Mouse (Mus musculus) hindbrain, postnatal 0 days (tissue): ENCODE measurements around the gene Fam98a. TPM values are rescaled to one million over a fixed set of nuclear protein-coding genes. Genes with fewer than 3 reads are reported as not detected.

ENCODE experiments used
- ATAC-seq: fragments of 200-750 bp; cut with Nextera tagmentation; 2 replicates; pipeline ENCODE4 v1.8.0; 2017; ENCODE audit warnings: mild to moderate bottlenecking, moderate TSS enrichment, moderate library complexity
- DNase-seq: peaks from one replicate; pipeline ENCODE4 v3.0.0-alpha.2; 2015; ENCODE audit warnings: low spot score
- H3K27ac ChIP-seq: fragments of 300-500 bp; sonication (generic); 2 replicates; pipeline ENCODE4 v1.5.1; 2014; ENCODE audit warnings: mild to moderate bottlenecking
- H3K27me3 ChIP-seq: fragments of 300-500 bp; sonication (generic); 2 replicates; pipeline ENCODE4 v1.6.1; 2014; ENCODE audit warnings: low read length, mixed read lengths; ENCODE audit not compliant: insufficient read depth
- H3K36me3 ChIP-seq: fragments of 300-500 bp; sonication (generic); 2 replicates; pipeline ENCODE4 v1.6.1; 2014; ENCODE audit warnings: low read length, mixed read lengths; ENCODE audit not compliant: insufficient read depth
- H3K4me1 ChIP-seq: fragments of 300-500 bp; sonication (generic); 2 replicates; pipeline ENCODE4 v1.6.1; 2014; ENCODE audit warnings: antibody characterized with exemption, low read length, mixed read lengths; ENCODE audit not compliant: insufficient read depth
- H3K4me2 ChIP-seq: fragments of 300-500 bp; sonication (generic); 2 replicates; pipeline ENCODE4 v1.6.1; 2014; ENCODE audit warnings: low read depth, mild to moderate bottlenecking, low read length, moderate library complexity, mixed read lengths
- H3K4me3 ChIP-seq: fragments of 300-500 bp; sonication (generic); 2 replicates; pipeline ENCODE4 v1.5.1; 2014; ENCODE audit warnings: low read length
- H3K9ac ChIP-seq: fragments of 300-500 bp; sonication (generic); replicated peaks from 2 replicates; pipeline ENCODE4 v1.6.1; 2014; ENCODE audit warnings: mild to moderate bottlenecking, low read length, moderate library complexity, mixed read lengths
- H3K9me3 ChIP-seq: fragments of 300-500 bp; sonication (generic); 2 replicates; pipeline ENCODE4 v1.6.1; 2016; ENCODE audit warnings: low read length, mixed read lengths
- CTCF ChIP-seq: IDR thresholded peaks from 2 replicates; pipeline ENCODE4 v1.5.1; 2016; ENCODE audit warnings: antibody characterized with exemption, control low read depth, low read depth
- WGBS: fragments of 180-500 bp; shearing (Covaris S2); extraction: QIAGEN DNeasy Blood & Tissue Kit; methylation state at CpG from one replicate; pipeline ENCODE4 v1.1.7; 2014; 5-methylcytosine and 5-hydroxymethylcytosine counted together
- polyA plus RNA-seq: library from polyadenylated mRNA; unstranded; fragments of >200 nt; fragmentation: Nextera tagmentation; extraction: Ambion mirVana; gene quantifications from 2 replicates; pipeline ENCODE4 v1.2.1, GENCODE M21; 2015
- total RNA-seq: library from RNA; depleted of rRNA; stranded (reverse); fragments of >200 nt; gene quantifications from 2 replicates; pipeline ENCODE4 v1.2.3, GENCODE M21; 2014

The Fam98a gene
- total and polyA plus RNA-seq, 2 experiments from 2014 or later: 15.1 to 23.1 TPM

- no peak for TF ChIP-seq CTCF
- WGBS: 80% methylated on average over 7 of the region's 7 CpGs
- H3K27ac ChIP-seq: no peak overlapping the region
- H3K4me1 ChIP-seq: no peaks in the 10 kb centered on the region
- DNase-seq: no peak
- H3K4me2 ChIP-seq: no peak overlapping the region
- H3K36me3 ChIP-seq: peaks cover 33% of the 10 kb centered on the region
- no peak overlapping the region for H3K4me3 ChIP-seq
- H3K9ac ChIP-seq: no peak overlapping the region
- no peaks in the 10 kb centered on the region for H3K27me3 ChIP-seq
- no peak for ATAC-seq
- no peaks in the 10 kb centered on the region for H3K9me3 ChIP-seq
These were observed 7.5 kb downstream of the Fam98a start for GRCm38 (mm10) chr17:75544262-75544661.

- Histone ChIP-seq H3K27me3 (no peaks in the 10 kb centered on the region), H3K4me1 (no peaks in the 10 kb centered on the region), H3K9me3 (no peaks in the 10 kb centered on the region), H3K9ac (no peak overlapping the region), H3K36me3 (peaks cover 41% of the 10 kb centered on the region), H3K4me2 (no peak overlapping the region), H3K4me3 (no peak overlapping the region), H3K27ac (no peak overlapping the region)
- DNase-seq (no peak), ATAC-seq (no peak)
- TF ChIP-seq CTCF: no peak
- 93% methylated on average over 7 of the region's 7 CpGs for WGBS
These were observed 8.3 kb downstream of the Fam98a start for GRCm38 (mm10) chr17:75543434-75543833.

- Histone ChIP-seq H3K4me3 (no peak overlapping the region), H3K9me3 (no peaks in the 10 kb centered on the region), H3K36me3 (peaks cover 33% of the 10 kb centered on the region), H3K4me1 (no peaks in the 10 kb centered on the region), H3K4me2 (no peak overlapping the region), H3K27ac (no peak overlapping the region), H3K27me3 (no peaks in the 10 kb centered on the region), H3K9ac (no peak overlapping the region)
- TF ChIP-seq CTCF: no peak
- no peak for ATAC-seq
- WGBS: 87% methylated on average over 5 of the region's 5 CpGs
- no peak for DNase-seq
These were observed 11.9 kb downstream of the Fam98a start for GRCm38 (mm10) chr17:75539841-75540240.

- 94% methylated on average over 6 of the region's 6 CpGs for WGBS
- ATAC-seq (no peak), DNase-seq (no peak)
- H3K4me1 ChIP-seq: no peaks in the 10 kb centered on the region
- H3K4me3 ChIP-seq: no peak overlapping the region
- no peaks in the 10 kb centered on the region for H3K9me3 ChIP-seq
- H3K27ac ChIP-seq: no peak overlapping the region
- H3K27me3 ChIP-seq: no peaks in the 10 kb centered on the region
- H3K4me2 ChIP-seq: no peak overlapping the region
- no peak for TF ChIP-seq CTCF
- no peak overlapping the region for H3K9ac ChIP-seq
- H3K36me3 ChIP-seq: peaks cover 26% of the 10 kb centered on the region
These were observed 12.6 kb downstream of the Fam98a start for GRCm38 (mm10) chr17:75539130-75539529.

GRCm38 (mm10) chr17:75538431-75538830 is 13.3 kb downstream of the Fam98a start:
- H3K4me2 ChIP-seq: no peak overlapping the region
- H3K27ac ChIP-seq: no peak overlapping the region
- H3K36me3 ChIP-seq: peaks cover 25% of the 10 kb centered on the region
- no peak overlapping the region for H3K9ac ChIP-seq
- no peak overlapping the region for H3K4me3 ChIP-seq
- ATAC-seq (no peak), DNase-seq (no peak)
- H3K9me3 ChIP-seq: no peaks in the 10 kb centered on the region
- H3K27me3 ChIP-seq: no peaks in the 10 kb centered on the region
- 96% methylated on average over 12 of the region's 12 CpGs for WGBS
- TF ChIP-seq CTCF: no peak
- H3K4me1 ChIP-seq: no peaks in the 10 kb centered on the region

- no peak overlapping the region for H3K4me2 ChIP-seq
- no peak for ATAC-seq
- no peak overlapping the region for H3K9ac ChIP-seq
- no peak overlapping the region for H3K27ac ChIP-seq
- H3K36me3 ChIP-seq: peaks cover 23% of the 10 kb centered on the region
- H3K4me1 ChIP-seq: no peaks in the 10 kb centered on the region
- WGBS: 91% methylated on average over 7 of the region's 7 CpGs
- DNase-seq: no peak
- no peaks in the 10 kb centered on the region for H3K27me3 ChIP-seq
- H3K9me3 ChIP-seq: no peaks in the 10 kb centered on the region
- H3K4me3 ChIP-seq: no peak overlapping the region
- no peak for TF ChIP-seq CTCF
These were observed 14.7 kb downstream of the Fam98a start for GRCm38 (mm10) chr17:75537050-75537445.

- H3K9me3 ChIP-seq: no peaks in the 10 kb centered on the region
- H3K27ac ChIP-seq: no peak overlapping the region
- DNase-seq: peak; percentile 85
- peak; percentile 88 for ATAC-seq
- WGBS: 33% methylated on average over 6 of the region's 6 CpGs
- H3K4me2 ChIP-seq: no peak overlapping the region
- H3K4me3 ChIP-seq: no peak overlapping the region
- peaks cover 19% of the 10 kb centered on the region for H3K36me3 ChIP-seq
- H3K27me3 ChIP-seq: no peaks in the 10 kb centered on the region
- peak; percentile 86 for TF ChIP-seq CTCF
- H3K4me1 ChIP-seq: no peaks in the 10 kb centered on the region
- H3K9ac ChIP-seq: no peak overlapping the region
These were observed 15.2 kb downstream of the Fam98a start for GRCm38 (mm10) chr17:75536396-75537049.
